Mouse (Mus musculus) heart, adult 8-10 months (tissue): ENCODE data around the gene Sept11. TPM values are rescaled to one million over a fixed set of nuclear protein-coding genes. Genes with fewer than 3 reads are reported as not detected.

Experiments
- DNase-seq: peaks from one replicate; pipeline ENCODE4 v3.0.0; 2022; ENCODE audit warnings: low spot score
- total RNA-seq, 4 experiments: library from RNA; stranded (reverse); gene quantifications; 2 replicates each; pipeline ENCODE4 v1.2.4; 2022

The Sept11 gene
- total RNA-seq, 4 experiments from 2014 or later, result 23.6 to 29.9 (median 25.5) TPM

- no peak for DNase-seq
Observed at GRCm38 (mm10) chr5:93126930-93127562, 33.8 kb downstream of the Sept11 start.

- DNase-seq, result no peak
Observed at GRCm38 (mm10) chr5:93127722-93128121, 34.5 kb downstream of the Sept11 start.

GRCm38 (mm10) chr5:93128765-93129164 lies 35.5 kb downstream of the Sept11 start:
- DNase-seq, result no peak

- no peak for DNase-seq
Observed at GRCm38 (mm10) chr5:93129953-93130352, 36.7 kb downstream of the Sept11 start.

GRCm38 (mm10) chr5:93131401-93131800 lies 38.2 kb downstream of the Sept11 start:
- DNase-seq, result no peak

- DNase-seq, result no peak
Observed at GRCm38 (mm10) chr5:93133445-93134244, 40.4 kb downstream of the Sept11 start.

- DNase-seq, result no peak
Observed at GRCm38 (mm10) chr5:93135368-93136107, 42.3 kb downstream of the Sept11 start.

- DNase-seq, result peak; percentile 65
Observed at GRCm38 (mm10) chr5:93136956-93137586, 43.8 kb downstream of the Sept11 start.

- DNase-seq, result no peak
Observed at GRCm38 (mm10) chr5:93139350-93139749, 46.1 kb downstream of the Sept11 start.

GRCm38 (mm10) chr5:93140747-93141146 lies 47.5 kb downstream of the Sept11 start:
- DNase-seq, result no peak

GRCm38 (mm10) chr5:93143360-93144091 lies 50.3 kb downstream of the Sept11 start:
- no peak for DNase-seq

GRCm38 (mm10) chr5:93144874-93145273 lies 51.6 kb downstream of the Sept11 start:
- no peak for DNase-seq

- no peak for DNase-seq
Observed at GRCm38 (mm10) chr5:93145504-93145903, 52.3 kb downstream of the Sept11 start.

GRCm38 (mm10) chr5:93149969-93150777 lies 56.9 kb downstream of the Sept11 start:
- DNase-seq, result no peak

- no peak for DNase-seq
Observed at GRCm38 (mm10) chr5:93151985-93152384, 58.7 kb downstream of the Sept11 start.

- no peak for DNase-seq
Observed at GRCm38 (mm10) chr5:93152451-93152850, 59.2 kb downstream of the Sept11 start.

- no peak for DNase-seq
Observed at GRCm38 (mm10) chr5:93154401-93154800, 61.2 kb downstream of the Sept11 start.

GRCm38 (mm10) chr5:93163541-93163940 lies 70.3 kb downstream of the Sept11 start:
- DNase-seq, result peak; percentile 65

- no peak for DNase-seq
Observed at GRCm38 (mm10) chr5:93167919-93168516, 74.8 kb downstream of the Sept11 start.

- no peak for DNase-seq
Observed at GRCm38 (mm10) chr5:93168654-93169053, 75.4 kb downstream of the Sept11 start.
